In the genomic region with DNA sequence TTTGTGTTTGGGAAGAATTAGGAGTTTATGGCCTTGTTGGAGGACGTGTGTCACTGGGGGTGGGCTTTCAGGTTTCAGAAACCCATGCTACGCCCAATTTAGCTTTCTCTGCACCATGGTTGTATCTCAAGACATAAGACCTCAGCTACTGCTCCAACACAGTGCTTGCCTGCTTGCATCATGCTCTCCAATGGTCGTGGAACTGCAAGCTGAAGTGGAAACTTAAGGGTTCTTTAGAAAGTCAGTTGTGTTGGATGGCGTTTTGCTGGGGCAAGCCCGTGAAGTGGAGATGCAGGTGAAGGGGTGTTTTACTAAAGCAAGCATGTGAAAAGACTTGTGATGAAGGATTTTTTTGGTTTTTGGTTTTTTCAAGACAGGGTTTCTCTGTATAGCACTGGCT, we compare ENCODE assay signal across 34 mouse cellular contexts. TPM values are rescaled to one million over a fixed set of nuclear protein-coding genes. Genes with fewer than 3 reads are reported as not detected.
"Had no signal": no experiment of that assay in that cellular context is flagged by ENCODE, and none has a peak within 500 bp of the region (broad histone marks: within the 10 kb centered on the region; RNA-seq: fewer than 3 reads in every experiment).

No protein-coding gene starts in this region.

- H3K4me3 ChIP-seq: embryonic facial prominence, embryonic 10.5 days; embryonic facial prominence, embryonic 12.5 days; embryonic facial prominence, embryonic 13.5 days; embryonic facial prominence, embryonic 15.5 days; erythroblast, embryonic 14.5 days; forebrain, embryonic 10.5 days; forebrain, embryonic 12.5 days; forebrain, embryonic 13.5 days; forebrain, embryonic 15.5 days; gastrocnemius, adult 2 months had no signal

- H3K4me1 ChIP-seq: embryonic facial prominence, embryonic 10.5 days; embryonic facial prominence, embryonic 12.5 days; embryonic facial prominence, embryonic 13.5 days; embryonic facial prominence, embryonic 15.5 days; forebrain, embryonic 10.5 days; forebrain, embryonic 12.5 days; forebrain, embryonic 13.5 days; forebrain, embryonic 15.5 days had no signal

- H3K36me3 ChIP-seq: embryonic facial prominence, embryonic 10.5 days; embryonic facial prominence, embryonic 12.5 days; embryonic facial prominence, embryonic 13.5 days; embryonic facial prominence, embryonic 15.5 days; forebrain, embryonic 10.5 days; forebrain, embryonic 12.5 days; forebrain, embryonic 15.5 days had no signal

- H3K4me2 ChIP-seq: embryonic facial prominence, embryonic 12.5 days; embryonic facial prominence, embryonic 13.5 days; embryonic facial prominence, embryonic 15.5 days; forebrain, embryonic 12.5 days; forebrain, embryonic 13.5 days; forebrain, embryonic 15.5 days had no signal

- H3K9ac ChIP-seq: embryonic facial prominence, embryonic 12.5 days; embryonic facial prominence, embryonic 13.5 days; embryonic facial prominence, embryonic 15.5 days; forebrain, embryonic 12.5 days; forebrain, embryonic 13.5 days; forebrain, embryonic 15.5 days; forebrain, postnatal 0 days had no signal

- H3K27ac ChIP-seq: embryonic facial prominence, embryonic 10.5 days; embryonic facial prominence, embryonic 12.5 days; embryonic facial prominence, embryonic 13.5 days; embryonic facial prominence, embryonic 15.5 days; forebrain, embryonic 10.5 days; forebrain, embryonic 12.5 days; forebrain, embryonic 13.5 days; forebrain, embryonic 15.5 days; gastrocnemius, adult 2 months had no signal

- H3K9me3 ChIP-seq: embryonic facial prominence, embryonic 10.5 days; embryonic facial prominence, embryonic 12.5 days; embryonic facial prominence, embryonic 13.5 days; embryonic facial prominence, embryonic 15.5 days; forebrain, embryonic 10.5 days; forebrain, embryonic 12.5 days; forebrain, embryonic 13.5 days; forebrain, embryonic 15.5 days had no signal

- DNase-seq: cerebellum, adult 2 months; cerebellum, adult 8-10 months; cerebellum, adult 9-10 months; cerebellum, adult 9-11 months; cerebellum, postnatal 10 days; cerebellum, postnatal 14 days; cerebellum, postnatal 25 days; cerebellum, postnatal 36 days; embryo, embryonic 11 days; forebrain, postnatal 0 days; gastrocnemius, adult 2 months; gastrocnemius, postnatal 10 days; gastrocnemius, postnatal 14 days; gastrocnemius, postnatal 25 days; gastrocnemius, postnatal 36 days; heart, adult 11 months; heart, adult 18-20 months had no signal

- H3K27me3 ChIP-seq: embryonic facial prominence, embryonic 12.5 days; embryonic facial prominence, embryonic 13.5 days; embryonic facial prominence, embryonic 15.5 days; forebrain, embryonic 12.5 days; forebrain, embryonic 13.5 days; forebrain, embryonic 15.5 days had no signal

- ATAC-seq: forebrain, embryonic 13.5 days; forebrain, embryonic 14.5 days; forebrain, embryonic 15.5 days; forebrain, embryonic 16.5 days; forebrain, postnatal 0 days had no signal

RNA-seq across cellular contexts. Expression of a gene that starts 21.1 kb away (rescaled TPM):
- polyA plus RNA-seq: cerebellum, adult 2 months; cortical plate, adult 2 months; embryonic facial prominence, embryonic 10.5 days; embryonic facial prominence, embryonic 11.5 days; embryonic facial prominence, embryonic 12.5 days; embryonic facial prominence, embryonic 13.5 days; embryonic facial prominence, embryonic 14.5 days; erythroblast, embryonic 14.5 days; forebrain, embryonic 10.5 days; forebrain, embryonic 11.5 days; forebrain, embryonic 12.5 days; forebrain, embryonic 13.5 days; forebrain, embryonic 14.5 days; forebrain, embryonic 15.5 days; forebrain, embryonic 16.5 days; forebrain, postnatal 0 days; frontal cortex, adult 2 months had no signal

RNA-seq across cellular contexts. Expression of a gene that starts 54.4 kb away (rescaled TPM):
- polyA plus RNA-seq: erythroblast, embryonic 14.5 days had no signal

RNA-seq across cellular contexts. Expression of a gene that starts 56.8 kb away (rescaled TPM):
- polyA plus RNA-seq: cerebellum, adult 2 months; erythroblast, embryonic 14.5 days; forebrain, embryonic 10.5 days; forebrain, embryonic 11.5 days; forebrain, embryonic 12.5 days; forebrain, embryonic 13.5 days; forebrain, embryonic 14.5 days; forebrain, embryonic 15.5 days; forebrain, embryonic 16.5 days; forebrain, postnatal 0 days; frontal cortex, adult 2 months; gonadal fat pad, adult 2 months had no signal
